Mouse (Mus musculus) testis, adult 2 months (tissue): ENCODE measurements around the gene Mrtfa.

Experiments used
- CTCF ChIP-seq: fragments of 200-500 bp; IDR thresholded peaks from 2 replicates; pipeline ENCODE4 v1.5.1; 2012; ENCODE audit warnings: low read depth, mild to moderate bottlenecking, inconsistent platforms, low read length, moderate library complexity; ENCODE audit not compliant: control insufficient read depth, insufficient read depth, insufficient replicate concordance
- POLR2A ChIP-seq: fragments of 200-500 bp; IDR thresholded peaks from 2 replicates; pipeline ENCODE4 v1.6.1; 2012; ENCODE audit warnings: low read depth, mild to moderate bottlenecking, inconsistent platforms, low read length, moderate library complexity; ENCODE audit not compliant: control insufficient read depth

DNA sequence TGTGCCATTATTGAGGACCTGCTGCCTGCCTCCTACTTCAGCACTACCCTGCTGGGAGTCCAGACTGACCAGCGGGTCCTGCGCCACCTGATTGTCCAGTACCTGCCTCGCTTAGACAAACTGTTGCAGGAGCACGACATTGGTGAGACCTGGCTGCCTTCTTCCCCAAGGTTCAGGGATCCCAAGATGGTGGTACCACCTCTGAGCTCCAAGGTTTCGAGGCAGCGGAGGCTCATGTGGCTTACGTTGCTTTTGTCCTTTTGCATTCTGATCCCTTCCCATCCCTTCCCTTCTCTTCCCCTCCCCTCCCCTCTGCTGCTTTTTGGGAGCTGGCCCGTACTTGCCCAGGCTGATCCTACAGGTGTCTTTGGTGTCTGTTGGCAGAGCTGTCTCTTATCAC, 182.7 kb downstream of the Mrtfa start:
- no peak for TF ChIP-seq CTCF
- no peak for TF ChIP-seq POLR2A
